Mouse (Mus musculus): Measurements from ENCODE around the gene Xirp1. TPM values are rescaled to one million over a fixed set of nuclear protein-coding genes. Genes with fewer than 3 reads are reported as not detected.

Xirp1 gene
- polyA plus RNA-seq, 1 experiment from 2014 or later: 0.25 TPM

GRCm38 (mm10) chr9:120043115-120043514 lies 19.7 kb upstream of the Xirp1 start:
- H3K4me2 ChIP-seq (replicated peaks): no peak overlapping the region
- H3K4me3 ChIP-seq: no peak overlapping the region
- no peaks in the 10 kb centered on the region for H3K4me1 ChIP-seq
- no peak for ATAC-seq (ENCODE audit: low FRiP score, low read depth)
- H3K9ac ChIP-seq: no peak overlapping the region
- no peaks in the 10 kb centered on the region for H3K27me3 ChIP-seq (replicated peaks)
- H3K27ac ChIP-seq: no peak overlapping the region
- 89% methylated on average over 7 of the region's 7 CpGs for WGBS
- no peaks in the 10 kb centered on the region; the same call in 1 of the 2 replicates for H3K9me3 ChIP-seq
- H3K36me3 ChIP-seq: no peaks in the 10 kb centered on the region

DNA sequence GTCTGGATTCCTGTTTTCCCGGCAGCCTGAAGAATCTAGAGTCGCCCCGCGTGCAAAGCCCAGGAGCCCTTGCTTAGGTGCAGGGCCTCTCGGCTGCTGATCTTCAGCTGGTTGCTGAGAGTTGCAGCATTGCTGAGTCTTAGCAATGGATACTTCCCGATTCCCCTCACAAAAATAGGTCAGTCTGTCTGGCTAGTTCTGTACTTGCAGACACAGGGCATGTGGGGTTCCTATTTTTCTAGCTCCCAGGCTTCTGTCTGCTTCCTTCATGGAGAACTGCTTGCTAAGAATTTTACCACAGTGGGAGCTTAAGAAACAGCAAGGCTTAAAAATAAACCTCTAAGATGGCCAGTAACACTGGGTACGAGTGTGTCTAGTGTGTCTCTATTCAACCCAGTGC lies 14.0 kb upstream of the Xirp1 start:
- H3K4me3 ChIP-seq: no peak overlapping the region
- H3K4me1 ChIP-seq: no peaks in the 10 kb centered on the region
- H3K9me3 ChIP-seq: no peaks in the 10 kb centered on the region; the same call in 1 of the 2 replicates
- 87% methylated on average over 7 of the region's 7 CpGs for WGBS
- H3K27ac ChIP-seq: no peak overlapping the region
- no peak overlapping the region for H3K4me2 ChIP-seq (replicated peaks)
- no peaks in the 10 kb centered on the region for H3K36me3 ChIP-seq
- H3K9ac ChIP-seq: no peak overlapping the region
- no peak for ATAC-seq (ENCODE audit: low FRiP score, low read depth)
- no peaks in the 10 kb centered on the region for H3K27me3 ChIP-seq (replicated peaks)

- Histone ChIP-seq H3K4me1 (no peaks in the 10 kb centered on the region), H3K27me3 (replicated peaks) (no peaks in the 10 kb centered on the region), H3K9ac (no peak overlapping the region), H3K27ac (no peak overlapping the region), H3K4me3 (no peak overlapping the region), H3K36me3 (no peaks in the 10 kb centered on the region), H3K9me3 (no peaks in the 10 kb centered on the region), H3K4me2 (replicated peaks) (no peak overlapping the region)
- WGBS: 75% methylated on average over 8 of the region's 8 CpGs
- no peak for ATAC-seq (ENCODE audit: low FRiP score, low read depth)
These were observed 11.0 kb upstream of the Xirp1 start for GRCm38 (mm10) chr9:120034375-120034774.

GRCm38 (mm10) chr9:120032710-120033109 lies 9.3 kb upstream of the Xirp1 start:
- H3K4me1 ChIP-seq: no peaks in the 10 kb centered on the region
- H3K27me3 ChIP-seq (replicated peaks): no peaks in the 10 kb centered on the region
- H3K4me3 ChIP-seq: no peak overlapping the region
- H3K27ac ChIP-seq: no peak overlapping the region
- WGBS: 89% methylated on average over 6 of the region's 6 CpGs
- ATAC-seq (ENCODE audit: low FRiP score, low read depth): no peak
- no peaks in the 10 kb centered on the region for H3K9me3 ChIP-seq
- no peak overlapping the region for H3K9ac ChIP-seq
- H3K36me3 ChIP-seq: no peaks in the 10 kb centered on the region
- H3K4me2 ChIP-seq (replicated peaks): no peak overlapping the region

GRCm38 (mm10) chr9:120030421-120030820 lies 7.0 kb upstream of the Xirp1 start:
- no peak overlapping the region for H3K27ac ChIP-seq
- ATAC-seq (ENCODE audit: low FRiP score, low read depth): no peak

GRCm38 (mm10) chr9:120029880-120030279 lies 6.5 kb upstream of the Xirp1 start:
- H3K4me2 ChIP-seq (replicated peaks): no peak overlapping the region
- no peaks in the 10 kb centered on the region for H3K4me1 ChIP-seq
- no peak overlapping the region for H3K27ac ChIP-seq
- H3K27me3 ChIP-seq (replicated peaks): no peaks in the 10 kb centered on the region
- no peak for ATAC-seq (ENCODE audit: low FRiP score, low read depth)
- H3K9me3 ChIP-seq: no peaks in the 10 kb centered on the region
- no peak overlapping the region for H3K4me3 ChIP-seq
- 95% methylated on average over 6 of the region's 6 CpGs for WGBS
- H3K9ac ChIP-seq: no peak overlapping the region
- no peaks in the 10 kb centered on the region for H3K36me3 ChIP-seq

More at GRCm38 (mm10) chr9:120030421-120030820, 7.0 kb upstream of the Xirp1 start:
- H3K9me3 ChIP-seq: no peaks in the 10 kb centered on the region
- no peak overlapping the region for H3K4me2 ChIP-seq (replicated peaks)
- 91% methylated on average over 10 of the region's 10 CpGs for WGBS
- H3K9ac ChIP-seq: no peak overlapping the region
- H3K4me3 ChIP-seq: no peak overlapping the region
- no peaks in the 10 kb centered on the region for H3K36me3 ChIP-seq
- H3K27me3 ChIP-seq (replicated peaks): no peaks in the 10 kb centered on the region
- H3K4me1 ChIP-seq: no peaks in the 10 kb centered on the region

- Histone ChIP-seq H3K9ac (no peak overlapping the region), H3K4me2 (replicated peaks) (no peak overlapping the region), H3K27ac (no peak overlapping the region), H3K4me3 (no peak overlapping the region), H3K4me1 (no peaks in the 10 kb centered on the region), H3K36me3 (no peaks in the 10 kb centered on the region), H3K9me3 (no peaks in the 10 kb centered on the region), H3K27me3 (replicated peaks) (no peaks in the 10 kb centered on the region)
- WGBS: 32% methylated on average over 14 of the region's 14 CpGs
- ATAC-seq (ENCODE audit: low FRiP score, low read depth): 0 out of 2 replicates have a peak, but pooled peaks have one; percentile 13
These were observed 4.2 kb upstream of the Xirp1 start for GRCm38 (mm10) chr9:120027401-120028151.

DNA sequence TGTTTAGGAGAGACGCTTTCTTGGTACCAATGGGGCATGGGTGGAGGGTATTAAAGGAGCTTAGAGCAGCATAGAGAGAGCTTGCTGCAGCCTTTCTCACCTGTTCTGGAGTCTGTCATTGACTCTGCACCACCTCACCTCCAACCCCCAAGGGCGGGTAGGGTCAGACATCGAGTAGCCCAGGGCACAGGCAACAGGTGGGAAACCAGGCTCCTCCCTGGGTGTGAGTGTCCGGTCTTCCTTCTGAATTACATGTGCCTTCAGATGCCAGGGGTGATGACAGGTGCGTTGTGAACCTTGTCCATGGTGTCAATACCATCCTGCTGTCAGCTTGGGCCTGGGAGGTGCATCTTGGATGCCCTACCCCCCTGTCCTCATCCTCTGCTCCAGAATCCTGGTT lies 1.2 kb upstream of the Xirp1 start:
- no peak overlapping the region for H3K4me2 ChIP-seq (replicated peaks)
- no peaks in the 10 kb centered on the region for H3K4me1 ChIP-seq
- 87% methylated on average over 5 of the region's 5 CpGs for WGBS
- no peak overlapping the region for H3K27ac ChIP-seq
- H3K9me3 ChIP-seq: no peaks in the 10 kb centered on the region
- no peak overlapping the region for H3K4me3 ChIP-seq
- H3K9ac ChIP-seq: no peak overlapping the region
- H3K36me3 ChIP-seq: no peaks in the 10 kb centered on the region
- H3K27me3 ChIP-seq (replicated peaks): no peaks in the 10 kb centered on the region
- ATAC-seq (ENCODE audit: low FRiP score, low read depth): no peak

DNA sequence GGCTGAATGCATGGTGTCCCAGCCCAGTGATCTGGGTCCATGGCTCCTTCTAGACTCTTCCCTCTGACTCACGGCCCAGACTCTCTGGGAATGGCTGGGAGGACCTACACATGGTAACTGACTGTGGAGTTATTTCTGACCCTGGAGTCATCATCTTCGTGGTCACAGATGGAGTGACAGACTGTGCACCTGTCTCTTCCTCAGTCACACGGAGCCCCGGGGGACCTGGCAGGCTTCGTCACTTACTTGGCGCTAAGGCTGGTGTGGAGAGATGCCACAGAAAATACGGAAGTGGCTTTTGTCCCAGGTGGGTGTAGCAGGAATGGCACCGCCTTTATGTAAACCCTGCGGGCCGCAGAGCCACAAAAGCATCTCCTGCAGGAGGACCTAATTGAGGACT lies 773 bp upstream of the Xirp1 start:
- Histone ChIP-seq H3K27ac (no peak overlapping the region), H3K9me3 (no peaks in the 10 kb centered on the region), H3K4me2 (replicated peaks) (no peak overlapping the region), H3K9ac (no peak overlapping the region), H3K27me3 (replicated peaks) (no peaks in the 10 kb centered on the region), H3K4me3 (no peak overlapping the region), H3K36me3 (no peaks in the 10 kb centered on the region), H3K4me1 (no peaks in the 10 kb centered on the region)
- 80% methylated on average over 10 of the region's 10 CpGs for WGBS
- no peak for ATAC-seq (ENCODE audit: low FRiP score, low read depth)

DNA sequence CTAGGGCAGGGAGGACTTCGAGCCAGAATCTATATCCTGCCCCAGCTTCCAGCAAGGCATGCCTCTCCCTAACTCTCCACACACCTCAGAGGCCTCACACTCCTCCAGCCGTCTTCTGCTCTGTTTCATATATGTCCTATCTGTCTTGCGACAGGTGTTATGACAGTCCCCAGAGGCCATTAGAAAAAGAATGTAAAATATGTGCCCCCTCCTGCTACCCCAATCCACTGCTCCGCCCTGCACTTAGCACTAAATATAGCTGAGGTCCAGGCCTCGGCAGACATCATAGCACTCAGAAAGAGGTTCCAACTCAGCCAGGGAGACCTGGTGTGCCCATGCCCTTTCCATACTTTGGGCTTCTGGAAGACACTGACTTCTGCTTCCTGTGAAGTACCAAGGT lies 2.2 kb downstream of the Xirp1 start:
- H3K27ac ChIP-seq: no peak overlapping the region
- no peaks in the 10 kb centered on the region for H3K27me3 ChIP-seq (replicated peaks)
- H3K4me1 ChIP-seq: no peaks in the 10 kb centered on the region
- no peak for ATAC-seq (ENCODE audit: low FRiP score, low read depth)
- H3K9me3 ChIP-seq: no peaks in the 10 kb centered on the region
- no peaks in the 10 kb centered on the region for H3K36me3 ChIP-seq
- no peak overlapping the region for H3K9ac ChIP-seq
- WGBS: 73% methylated on average over 5 of the region's 5 CpGs
- H3K4me3 ChIP-seq: no peak overlapping the region
- no peak overlapping the region for H3K4me2 ChIP-seq (replicated peaks)

GRCm38 (mm10) chr9:120020285-120020890 lies 3.0 kb downstream of the Xirp1 start:
- no peak overlapping the region for H3K4me3 ChIP-seq
- no peaks in the 10 kb centered on the region for H3K4me1 ChIP-seq
- no peak for ATAC-seq (ENCODE audit: low FRiP score, low read depth)
- H3K9me3 ChIP-seq: no peaks in the 10 kb centered on the region
- no peak overlapping the region for H3K4me2 ChIP-seq (replicated peaks)
- H3K27ac ChIP-seq: no peak overlapping the region
- H3K9ac ChIP-seq: no peak overlapping the region
- WGBS: 50% methylated on average over 7 of the region's 7 CpGs
- no peaks in the 10 kb centered on the region for H3K27me3 ChIP-seq (replicated peaks)
- no peaks in the 10 kb centered on the region for H3K36me3 ChIP-seq

GRCm38 (mm10) chr9:120016956-120017355 lies 6.4 kb downstream of the Xirp1 start:
- peak overlapping the region; percentile 13; the same call in 1 of the 2 replicates for H3K9ac ChIP-seq
- WGBS: 72% methylated on average over 10 of the region's 10 CpGs
- H3K9me3 ChIP-seq: no peaks in the 10 kb centered on the region
- H3K4me2 ChIP-seq (replicated peaks): no peak overlapping the region
- no peaks in the 10 kb centered on the region for H3K27me3 ChIP-seq (replicated peaks)
- no peaks in the 10 kb centered on the region for H3K4me1 ChIP-seq
- ATAC-seq (ENCODE audit: low FRiP score, low read depth): no peak
- H3K4me3 ChIP-seq: no peak overlapping the region
- no peaks in the 10 kb centered on the region for H3K36me3 ChIP-seq
- no peak overlapping the region for H3K27ac ChIP-seq

- no peak overlapping the region for H3K9ac ChIP-seq
- 57% methylated on average over 6 of the region's 6 CpGs for WGBS
- no peak overlapping the region for H3K4me2 ChIP-seq (replicated peaks)
- no peak for ATAC-seq (ENCODE audit: low FRiP score, low read depth)
- no peak overlapping the region for H3K4me3 ChIP-seq
- H3K27me3 ChIP-seq (replicated peaks): peaks cover 2% of the 10 kb centered on the region; the same call in 1 of the 2 replicates
- no peaks in the 10 kb centered on the region for H3K36me3 ChIP-seq
- H3K9me3 ChIP-seq: no peaks in the 10 kb centered on the region
- no peaks in the 10 kb centered on the region for H3K4me1 ChIP-seq
- H3K27ac ChIP-seq: no peak overlapping the region
These were observed 8.6 kb downstream of the Xirp1 start for GRCm38 (mm10) chr9:120014828-120015227.
